Mouse (Mus musculus): ENCODE measurements around the gene Fads1. TPM values are rescaled to one million over a fixed set of nuclear protein-coding genes. Genes with fewer than 3 reads are reported as not detected.

The Fads1 gene
- total RNA-seq, 2 experiments from 2014 or later, result 181 to 201 TPM

GRCm38 (mm10) chr19:10239419-10239818 lies 56.7 kb downstream of the Fads1 start:
- Histone ChIP-seq H3K4me3 (peak overlapping the region; percentile 36; the same call in 1 of the 2 replicates), H3K27ac (no peak overlapping the region; the same call in 1 of the 2 replicates)
- no peak for DNase-seq (ENCODE audit: extremely low spot score in 1 of 2, low spot score in 2 of 2)
- TF ChIP-seq CTCF (IDR thresholded peaks at IDR 0.05), result no peak
- intact Hi-C loops (cut with DNase I), result no loop called here

GRCm38 (mm10) chr19:10239975-10240653 lies 57.4 kb downstream of the Fads1 start:
- no peak for TF ChIP-seq CTCF (IDR thresholded peaks at IDR 0.05)
- Histone ChIP-seq H3K27ac (peak overlapping the region; percentile 61), H3K4me3 (peak overlapping the region; percentile 36)
- intact Hi-C loops (cut with DNase I), result no loop called here
- no peak for DNase-seq (ENCODE audit: extremely low spot score in 1 of 2, low spot score in 2 of 2)

DNA sequence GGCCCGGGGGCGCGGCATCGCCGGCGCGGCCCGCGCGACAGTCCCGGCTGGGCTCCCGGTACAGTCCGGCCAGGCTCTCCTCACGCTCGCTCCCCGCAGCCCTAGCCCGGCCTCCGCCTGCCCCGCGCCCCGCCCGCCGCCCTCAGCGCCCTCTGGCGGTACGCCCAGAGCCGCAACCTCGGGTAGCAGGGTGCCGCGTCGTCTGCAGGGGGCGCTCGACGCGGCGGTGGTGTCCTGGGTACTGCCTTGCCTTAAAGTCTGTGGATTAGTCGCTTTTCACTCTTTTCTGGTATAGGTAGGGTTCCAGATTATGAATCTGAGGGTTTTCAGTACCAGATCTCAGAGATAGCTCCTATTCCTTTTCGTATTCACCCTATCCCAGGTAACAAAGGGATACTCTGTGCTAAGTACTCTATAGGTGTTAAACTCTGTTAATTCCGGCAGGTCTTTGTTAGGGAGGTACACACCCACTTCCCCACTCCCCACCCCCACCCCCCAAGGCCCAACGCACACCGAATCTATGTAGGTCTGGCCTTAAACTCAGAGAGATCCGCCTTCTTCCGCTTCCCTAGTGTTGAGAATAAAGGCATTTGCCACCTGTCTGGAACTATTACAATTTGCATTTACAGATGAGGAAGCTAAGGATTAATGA lies 58.1 kb downstream of the Fads1 start, which contains the start of gene Myrf:
Myrf (minus strand) TSS at position 95 of the 652 bp plus-strand sequence.
- H3K27ac ChIP-seq, result peak within 1 kb of the TSS; percentile 61
- peak within 1 kb of the TSS; percentile 36 for H3K4me3 ChIP-seq
- intact Hi-C loops (cut with DNase I), result no loop called here
- peak; percentile 98 for TF ChIP-seq CTCF (IDR thresholded peaks at IDR 0.05)
- peak; percentile 73 to 79 for DNase-seq (ENCODE audit: extremely low spot score in 1 of 2, low spot score in 2 of 2)

DNA sequence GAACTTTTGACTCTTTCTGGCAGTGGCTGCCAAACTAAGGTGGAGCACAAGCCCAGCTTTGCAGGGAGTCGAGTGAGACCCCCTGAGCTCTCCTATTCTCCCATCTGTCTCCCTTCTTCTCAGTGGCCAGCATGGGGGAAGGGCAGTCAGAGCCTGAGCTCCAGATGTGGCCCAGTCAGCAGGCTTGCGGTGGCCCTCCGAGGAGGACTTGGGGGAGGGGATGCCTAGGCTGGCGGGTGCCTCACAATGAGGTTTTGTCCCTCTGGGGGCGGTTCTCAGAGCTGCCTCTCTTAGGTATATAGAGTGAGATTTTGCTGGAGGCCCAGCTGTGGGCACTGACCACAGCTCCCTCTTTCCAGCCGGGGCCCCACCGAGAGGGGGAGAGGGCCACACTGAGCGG lies 60.2 kb downstream of the Fads1 start:
- peak in 1 of 2 experiments; percentile 48 for DNase-seq (ENCODE audit: extremely low spot score in 1 of 2, low spot score in 2 of 2)
- no peak overlapping the region for H3K27ac ChIP-seq
- no peak overlapping the region for H3K4me3 ChIP-seq
- intact Hi-C loops (cut with DNase I), result no loop called here
- no peak; the same call in 1 of the 2 replicates for TF ChIP-seq CTCF (IDR thresholded peaks at IDR 0.05)

GRCm38 (mm10) chr19:10244183-10244582 lies 61.5 kb downstream of the Fads1 start:
- intact Hi-C loops (cut with DNase I), result no loop called here
- peak; percentile 58 for DNase-seq (ENCODE audit: extremely low spot score in 1 of 2, low spot score in 2 of 2)
- H3K27ac ChIP-seq, result no peak overlapping the region; the same call in 1 of the 2 replicates

More at GRCm38 (mm10) chr19:10244183-10244582, 61.5 kb downstream of the Fads1 start:
- no peak overlapping the region for H3K4me3 ChIP-seq
- peak; percentile 64 for TF ChIP-seq CTCF (IDR thresholded peaks at IDR 0.05)

Small RNAs within 50 kb of the gene (microRNA-seq; reads per million reads assigned to microRNA genes)
- gene Mir6993, result 0 to 1.2 reads per million in 2 experiments

Other genes starting within 250 kb of the Fads1 start
- gene Fth1, start 202.3 kb upstream of the Fads1 start, total RNA-seq (2021), result 1,000 to 10,000 TPM; 2,213 to 2,341 TPM
- under 1 TPM; 0.49 to 0.75 TPM for gene Best1, start 181.3 kb upstream of the Fads1 start, total RNA-seq (2021)
- 1 to 10 TPM; 9.4 TPM for gene Rab3il1, start 181.2 kb upstream of the Fads1 start, total RNA-seq (2021)
- gene Fads3, start 141.3 kb upstream of the Fads1 start, total RNA-seq (2021), result 10 to 100 TPM; 26.6 to 28.1 TPM
- 100 to 1,000 TPM; 109 to 121 TPM for gene Fads2, start 81.1 kb upstream of the Fads1 start, total RNA-seq (2021)
- gene Tmem258, start 21.1 kb downstream of the Fads1 start, total RNA-seq (2021), result 10 to 100 TPM; 55.9 to 64.2 TPM
- gene Fen1, start 21.3 kb downstream of the Fads1 start, total RNA-seq (2021), result 10 to 100 TPM; 10.5 to 11.6 TPM
- gene Myrf, start 57.9 kb downstream of the Fads1 start, total RNA-seq (2021), result 10 to 100 TPM; 14.0 to 15.3 TPM
- gene Dagla, start 122.0 kb downstream of the Fads1 start, total RNA-seq (2021), result 10 to 100 TPM; 93.7 to 95.4 TPM
- 100 to 1,000 TPM; 326 to 329 TPM for gene Syt7, start 206.2 kb downstream of the Fads1 start, total RNA-seq (2021)